Mouse (Mus musculus): ENCODE measurements at regions not wholly inside any gene's neighbourhood (a gene's known extent, or its start where the extent isn't known, plus 50 kb on each side); places are given as distances from the start of the nearest gene placed in this dataset.

DNA sequence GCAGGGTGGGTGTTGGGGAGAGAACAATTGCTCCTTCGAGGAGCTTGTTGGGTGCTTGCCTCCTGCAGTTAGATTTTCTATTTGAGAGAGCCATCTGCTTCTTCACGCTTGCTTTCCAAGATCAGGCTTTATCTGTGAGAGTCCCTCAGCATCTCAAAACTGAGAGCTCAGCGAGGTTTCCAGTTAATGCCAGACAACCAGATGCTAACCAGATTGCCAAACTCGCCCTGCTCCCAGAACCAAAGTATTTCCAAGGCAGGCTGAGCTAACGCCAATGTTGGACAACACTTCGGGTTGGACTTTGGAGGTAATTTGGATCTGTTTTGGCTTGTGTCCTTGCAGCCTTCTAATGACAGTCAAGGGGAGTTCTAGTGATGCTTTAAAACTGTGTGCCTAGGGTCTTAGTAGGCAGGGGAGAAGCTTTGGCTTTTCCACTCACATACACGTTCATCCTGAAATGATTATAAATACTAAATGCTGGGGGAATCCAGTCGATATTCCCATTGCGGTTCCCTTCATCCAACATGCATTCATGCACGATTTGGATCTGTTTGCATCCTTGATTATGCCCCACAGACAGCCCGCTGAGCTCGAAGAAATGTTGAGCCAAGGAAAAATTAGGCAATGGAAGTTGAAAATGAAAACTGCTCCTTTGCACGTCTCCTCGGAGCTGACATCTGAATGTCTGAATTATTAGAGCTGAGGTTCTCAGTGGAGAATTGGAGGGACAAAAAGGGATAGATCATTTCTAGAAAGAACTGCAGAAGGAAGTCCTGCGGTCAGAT, 68.4 kb upstream of the Trpm3 start:
- TF ChIP-seq CTCF (IDR thresholded peaks at IDR 0.05; ENCODE audit: low read depth) (no peak), EP300 (IDR thresholded peaks at IDR 0.05; ENCODE audit: low read depth) (no peak)

All from liver, embryonic 14.5 days (tissue).